Mouse (Mus musculus) urinary bladder, postnatal 10 days (tissue): ENCODE data around the gene Irf1.

Experiments
- DNase-seq: peaks from one replicate; pipeline ENCODE4 v3.0.0; 2022; ENCODE audit warnings: low spot score

Irf1 gene

DNA sequence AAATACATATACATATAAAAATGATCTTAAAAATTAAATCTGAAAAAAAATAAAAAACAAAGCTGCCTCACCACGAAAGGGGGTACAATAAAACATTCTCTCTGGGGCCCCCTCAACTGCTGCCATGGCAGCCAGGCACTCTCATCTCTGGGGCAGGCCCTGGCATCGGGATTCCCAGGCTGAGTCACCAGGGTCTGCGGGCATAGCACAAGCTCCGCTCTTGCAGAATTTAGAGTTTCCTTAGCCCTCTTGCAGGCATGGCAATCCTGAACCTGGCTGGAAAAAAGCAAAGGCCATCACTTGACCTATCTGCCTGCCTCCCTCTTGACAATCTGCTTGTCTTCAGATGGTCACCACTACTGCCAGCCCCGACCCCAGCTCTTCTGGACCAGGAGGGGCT, 8.5 kb upstream of the Irf1 start:
- DNase-seq = no peak

DNA sequence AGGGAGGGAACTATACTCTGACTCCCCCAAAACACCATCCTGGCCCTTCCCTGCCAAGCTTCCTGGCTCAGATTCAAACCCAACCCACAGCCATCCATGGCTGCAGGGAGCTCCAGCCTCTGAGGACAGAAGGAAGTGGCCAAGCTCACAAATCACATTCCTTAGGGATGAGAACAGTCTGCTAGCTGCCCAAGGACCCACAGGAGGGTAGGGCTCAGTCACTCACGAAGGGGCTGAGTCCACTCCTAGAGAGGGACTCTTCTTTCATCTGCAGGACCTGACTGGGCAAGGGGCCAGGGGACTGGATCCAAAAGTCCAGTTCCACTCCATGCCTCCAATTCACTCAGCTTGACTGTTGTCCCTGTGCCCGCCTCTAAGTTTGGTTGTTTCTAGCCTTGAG, 8.0 kb upstream of the Irf1 start:
- DNase-seq = no peak

DNA sequence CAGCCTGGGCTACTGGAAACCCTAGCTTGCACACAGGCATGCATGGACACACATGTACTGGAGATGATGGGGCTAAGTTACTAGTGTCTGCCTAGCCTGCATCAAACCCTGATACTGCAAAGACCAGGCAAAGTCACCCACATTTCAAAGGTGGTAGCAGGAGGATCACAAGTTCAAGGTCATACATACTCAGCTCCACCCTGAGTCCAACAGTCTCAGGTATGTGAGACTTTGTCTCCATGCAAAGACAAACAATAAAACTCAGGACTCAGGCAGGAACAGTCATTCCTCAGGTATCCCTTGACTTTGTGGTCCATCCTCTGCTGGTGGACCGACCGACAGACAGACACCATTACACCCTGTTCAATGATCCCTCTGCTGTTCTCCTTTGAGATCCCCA, 7.4 kb upstream of the Irf1 start:
- DNase-seq = no peak

DNA sequence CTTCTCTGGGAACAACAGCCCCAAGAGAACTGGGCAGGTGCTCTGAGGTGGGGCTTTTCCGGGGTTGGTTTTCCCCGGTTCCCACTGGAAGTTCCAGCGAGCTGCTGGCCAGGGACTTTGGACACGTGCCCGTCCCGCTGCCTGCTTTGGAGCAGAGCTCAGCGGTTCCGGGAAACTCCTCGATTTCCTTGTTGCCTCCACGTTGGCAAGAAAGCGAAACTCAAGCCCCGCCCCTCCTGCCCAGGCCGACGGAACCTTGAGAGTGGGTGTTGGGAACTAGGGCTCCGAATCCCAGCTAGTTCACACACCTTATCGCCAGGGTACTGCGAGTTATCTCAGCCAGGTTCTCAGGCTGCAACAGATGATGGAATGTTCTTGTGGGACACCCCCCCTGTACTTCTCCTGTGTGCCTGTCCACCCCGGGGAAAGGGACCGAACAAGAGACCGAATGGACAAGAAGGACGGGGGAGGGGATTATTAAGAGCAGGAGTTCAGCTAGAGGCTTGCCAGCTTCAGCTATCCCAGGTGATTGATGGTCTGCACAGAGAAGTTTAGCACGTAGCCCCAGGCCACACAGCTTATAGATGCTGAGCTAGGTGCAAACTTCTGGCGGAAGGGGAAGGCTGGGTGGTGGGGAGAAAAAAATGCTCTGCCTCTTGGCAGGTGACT, 6.9 kb upstream of the Irf1 start:
- DNase-seq = peak; percentile 54

DNA sequence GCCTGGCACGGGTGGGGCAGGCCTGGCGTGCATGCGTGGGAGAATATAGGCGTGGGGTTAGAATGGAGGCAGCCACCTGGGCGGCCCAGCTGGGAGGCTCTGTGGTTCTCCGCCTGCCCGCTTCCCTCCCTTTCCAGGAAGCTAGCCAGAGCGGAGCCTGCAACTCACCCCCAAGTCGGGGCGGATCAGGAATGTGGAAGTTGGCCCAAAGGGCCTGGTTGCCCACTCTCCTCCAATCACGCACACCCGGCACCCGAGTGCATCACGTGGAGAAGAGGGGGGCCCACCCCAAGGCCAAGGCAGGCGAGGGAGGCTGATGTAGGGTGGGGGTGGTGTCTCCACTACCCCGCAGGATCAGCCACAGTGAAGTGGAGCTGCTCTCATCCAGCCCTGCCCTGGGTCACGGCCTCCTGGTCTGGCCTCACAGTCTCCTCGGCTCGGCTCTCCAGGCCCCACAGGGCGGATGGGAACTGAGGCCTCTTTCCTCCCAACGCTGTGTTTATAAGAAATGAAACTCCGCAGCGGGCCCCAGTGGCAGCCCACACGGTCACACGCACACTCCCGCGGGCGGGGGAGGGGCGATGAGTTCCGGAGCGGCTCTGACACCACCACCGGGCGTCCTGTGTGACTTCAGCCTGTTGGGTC, 6.2 kb upstream of the Irf1 start:
- peak; percentile 60 for DNase-seq

DNA sequence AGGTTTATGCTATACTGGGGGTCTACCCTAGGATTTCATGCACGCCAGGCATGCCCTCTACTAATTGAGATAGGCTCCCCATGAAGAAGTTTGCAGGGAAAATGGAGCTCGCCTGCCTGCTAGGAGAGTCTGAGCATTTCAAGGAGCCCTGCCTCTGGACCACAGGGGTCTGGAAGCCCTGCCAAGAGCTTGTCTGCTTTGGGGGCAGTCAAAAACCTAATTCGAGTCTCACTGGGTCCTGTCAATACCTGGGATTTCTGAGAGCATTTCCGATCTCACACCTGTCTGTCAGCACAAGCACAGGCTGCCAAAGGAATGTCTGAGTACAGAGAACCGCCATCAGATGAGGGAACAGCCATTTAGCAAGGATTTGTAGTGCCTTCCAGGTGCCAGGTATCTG, 5.2 kb upstream of the Irf1 start:
- DNase-seq = no peak

DNA sequence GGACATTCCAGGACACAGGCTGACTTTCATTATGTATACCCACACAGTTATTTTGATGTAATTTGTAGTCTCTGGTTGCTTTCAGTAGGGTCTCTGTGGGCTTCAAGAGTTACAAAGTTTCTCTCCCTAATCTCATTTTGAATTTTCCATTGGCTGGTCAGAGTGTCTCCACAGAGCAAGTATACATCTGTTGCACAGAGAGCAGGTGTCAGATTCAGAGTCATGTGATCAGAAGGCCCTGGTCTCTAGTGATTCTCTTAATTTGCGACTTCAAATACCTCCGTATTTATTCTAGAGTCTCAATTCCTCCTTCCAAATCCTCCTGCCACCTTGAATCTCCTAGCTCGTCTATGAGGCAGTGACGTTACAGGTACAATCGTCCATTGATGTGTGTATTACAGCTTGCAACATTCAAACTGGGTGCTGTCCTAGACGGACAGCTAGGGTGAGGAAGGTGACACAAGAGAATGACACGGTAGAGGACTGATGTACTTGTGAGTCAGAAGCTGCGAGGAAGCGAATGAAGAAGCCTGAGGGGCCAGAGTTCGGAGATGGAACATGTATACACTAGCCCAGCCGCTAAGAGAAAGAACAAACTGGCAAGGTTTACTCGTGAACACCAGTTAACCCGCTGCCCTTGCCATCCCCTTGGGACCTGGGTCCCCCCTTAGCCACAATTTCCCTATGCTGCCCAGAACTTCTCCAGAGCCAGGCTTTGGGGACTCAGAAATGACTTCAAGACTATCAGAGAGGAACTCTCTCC, 1.2 kb upstream of the Irf1 start:
- DNase-seq = no peak

DNA sequence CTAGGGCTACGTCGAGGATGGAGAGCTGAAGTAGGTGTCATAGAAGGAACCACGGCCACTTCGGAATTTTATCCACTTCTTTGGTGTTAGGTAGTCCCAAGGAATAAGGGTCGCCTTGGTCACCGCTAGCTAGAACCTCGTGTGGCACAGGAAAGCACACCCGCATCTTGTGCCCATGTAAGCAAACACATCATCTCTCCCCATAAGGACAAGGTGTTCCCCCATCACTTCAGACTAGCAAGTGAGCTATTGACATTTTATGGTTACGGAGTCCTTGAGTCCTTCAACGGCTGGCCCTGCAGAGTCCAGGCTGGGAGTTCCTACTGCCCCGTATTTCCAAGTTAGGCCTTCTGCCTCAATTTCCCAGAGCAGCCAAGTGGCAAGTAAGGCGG, 633 bp upstream of the Irf1 start:
- no peak for DNase-seq

DNA sequence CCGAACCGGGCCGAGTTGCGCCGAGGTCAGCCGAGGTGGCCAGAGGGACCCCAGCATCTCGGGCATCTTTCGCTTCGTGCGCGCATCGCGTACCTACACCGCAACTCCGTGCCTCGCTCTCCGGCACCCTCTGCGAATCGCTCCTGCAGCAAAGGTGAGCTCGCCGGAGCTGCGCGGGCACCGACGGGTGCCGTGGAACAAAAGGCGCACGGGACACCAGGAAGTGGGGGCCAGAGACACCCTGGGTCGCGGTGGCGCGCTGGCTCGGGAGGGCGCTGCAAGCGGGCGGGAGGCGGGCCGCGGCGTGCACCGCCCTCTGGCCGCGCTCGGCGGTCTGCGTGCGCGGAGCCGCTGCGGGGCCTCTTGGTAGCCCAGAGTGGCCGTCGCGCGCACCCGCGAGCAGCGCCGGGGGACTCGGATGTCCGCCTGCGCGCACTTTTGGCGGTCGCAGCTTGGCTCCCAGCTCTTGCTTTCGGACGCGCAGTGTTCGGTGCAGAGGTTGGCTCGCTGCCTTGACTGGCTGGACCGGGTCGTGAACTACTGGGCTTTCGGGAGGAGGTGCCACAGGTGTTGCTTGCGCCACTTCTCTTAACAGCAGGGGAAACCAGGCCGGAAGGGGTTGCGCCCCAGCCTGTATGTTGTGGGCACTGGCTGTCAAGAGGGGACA, 444 bp downstream of the Irf1 start:
- DNase-seq = no peak

DNA sequence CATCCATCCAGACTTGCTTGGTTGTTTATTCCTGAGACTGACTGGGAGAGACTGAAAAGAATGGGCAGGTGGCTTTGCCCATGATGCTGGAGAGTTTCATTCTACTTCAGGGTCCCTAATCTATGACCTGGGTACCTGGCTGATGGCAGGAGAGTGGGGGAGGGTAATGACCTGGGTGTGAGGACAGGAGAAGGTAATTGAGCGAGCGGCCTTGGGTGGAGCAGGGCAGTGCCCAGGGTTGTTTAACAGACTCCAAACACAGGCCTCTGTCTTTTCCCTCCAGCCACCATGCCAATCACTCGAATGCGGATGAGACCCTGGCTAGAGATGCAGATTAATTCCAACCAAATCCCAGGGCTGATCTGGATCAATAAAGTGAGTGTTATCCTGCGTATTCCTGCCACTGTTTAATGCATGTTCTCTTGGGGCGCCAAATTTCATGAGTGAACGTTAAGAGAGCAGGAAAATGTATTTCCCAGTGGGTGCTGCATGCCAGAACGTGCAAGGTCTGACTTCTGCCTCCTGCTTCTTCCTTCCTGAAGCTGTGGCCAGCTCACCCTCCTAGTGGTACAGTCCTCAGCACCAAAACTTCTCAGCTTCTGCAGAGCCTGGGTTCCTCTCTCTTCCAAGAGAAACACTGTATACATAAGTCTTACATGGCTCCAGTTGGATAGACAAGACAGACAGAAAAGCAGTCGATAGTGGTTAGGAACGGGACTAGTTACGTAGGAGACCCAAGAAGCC, 1.4 kb downstream of the Irf1 start:
- DNase-seq = no peak

DNA sequence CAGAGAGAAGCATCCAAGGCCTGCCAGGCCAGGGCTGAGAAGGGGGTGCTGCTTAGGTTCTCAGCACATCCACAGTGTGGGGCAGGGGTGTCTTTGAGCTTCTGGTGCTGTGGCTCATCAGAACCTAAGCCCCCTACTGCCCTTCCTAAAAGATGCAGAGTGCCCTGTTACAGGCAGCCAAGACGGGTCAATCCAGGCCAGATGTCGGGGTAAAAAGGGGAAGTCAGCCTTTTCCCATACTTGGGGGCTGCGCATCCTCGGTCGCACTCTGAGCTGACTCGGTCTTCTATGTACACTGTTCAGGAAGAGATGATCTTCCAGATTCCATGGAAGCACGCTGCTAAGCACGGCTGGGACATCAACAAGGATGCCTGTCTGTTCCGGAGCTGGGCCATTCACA, 2.7 kb downstream of the Irf1 start:
- no peak for DNase-seq

DNA sequence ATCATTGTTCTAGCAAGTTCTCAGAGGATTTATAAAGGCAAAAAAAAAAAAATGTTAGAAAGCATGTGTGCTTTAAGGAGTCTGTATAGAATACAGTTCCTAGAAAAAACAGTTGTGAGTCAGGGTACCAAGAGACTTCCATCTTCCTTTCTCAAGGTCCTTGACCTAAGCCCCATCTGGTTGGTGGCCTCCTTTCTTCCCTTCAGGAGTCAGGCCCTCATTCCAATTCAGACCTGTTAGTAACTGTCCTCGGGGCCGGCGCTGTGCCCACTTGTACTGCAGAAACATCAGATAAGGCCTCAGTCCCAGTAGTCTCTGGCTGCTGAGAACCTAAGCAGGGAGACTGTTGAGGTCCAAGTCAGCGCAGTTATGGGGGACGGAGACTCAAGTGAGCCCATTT, 3.3 kb downstream of the Irf1 start, which contains the start of gene Gm17334:
Gm17334 (minus strand) TSS at position 101 of the 400 bp plus-strand sequence.
- DNase-seq = no peak

DNA sequence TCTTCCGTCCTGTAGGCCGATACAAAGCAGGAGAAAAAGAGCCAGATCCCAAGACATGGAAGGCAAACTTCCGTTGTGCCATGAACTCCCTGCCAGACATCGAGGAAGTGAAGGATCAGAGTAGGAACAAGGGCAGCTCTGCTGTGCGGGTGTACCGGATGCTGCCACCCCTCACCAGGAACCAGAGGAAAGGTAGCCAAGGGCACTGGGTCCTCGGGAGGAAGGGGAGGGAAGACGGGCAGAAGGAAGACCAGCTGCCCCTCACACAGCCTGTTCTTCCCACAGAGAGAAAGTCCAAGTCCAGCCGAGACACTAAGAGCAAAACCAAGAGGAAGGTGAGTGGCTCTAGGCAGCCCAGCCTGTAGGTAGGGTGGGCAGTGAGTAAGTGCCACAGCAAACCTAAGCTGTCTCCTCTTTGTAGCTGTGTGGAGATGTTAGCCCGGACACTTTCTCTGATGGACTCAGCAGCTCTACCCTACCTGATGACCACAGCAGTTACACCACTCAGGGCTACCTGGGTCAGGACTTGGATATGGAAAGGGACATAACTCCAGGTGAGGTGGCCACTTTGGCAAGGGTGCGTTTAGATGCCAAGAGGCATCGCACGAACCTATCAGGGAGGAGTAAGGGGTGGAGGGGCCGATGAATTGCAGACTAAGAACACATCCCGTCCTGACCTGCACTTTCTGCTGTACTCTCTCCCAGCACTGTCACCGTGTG, 4.0 kb downstream of the Irf1 start:
- no peak for DNase-seq

DNA sequence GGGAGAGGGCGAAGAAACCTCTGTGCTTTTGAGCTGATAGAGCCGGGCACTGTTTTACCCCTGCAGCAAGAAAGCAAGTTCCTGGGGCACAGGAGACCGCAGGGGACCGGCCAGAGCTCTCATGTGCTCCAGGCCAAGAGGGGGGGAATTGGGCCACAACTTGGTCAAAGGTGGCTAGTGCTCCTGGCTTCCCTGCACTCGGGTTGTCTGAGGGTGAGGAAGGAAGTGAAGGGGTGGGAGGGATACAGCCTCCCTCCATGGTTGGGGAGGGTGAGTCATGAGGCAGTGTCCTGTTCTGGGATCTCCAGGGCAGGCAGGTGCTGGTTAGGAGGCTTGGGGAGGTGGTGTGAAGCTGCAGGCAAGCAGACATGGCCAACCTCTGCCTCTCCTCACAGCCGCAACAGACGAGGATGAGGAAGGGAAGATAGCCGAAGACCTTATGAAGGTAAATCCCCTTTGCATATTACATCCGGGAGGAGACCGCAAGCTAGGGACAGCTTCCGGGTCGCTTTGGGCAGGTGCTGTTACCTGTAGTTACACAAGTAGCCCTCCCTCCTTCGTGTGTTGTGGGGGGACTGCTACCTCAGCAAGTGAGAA, 4.9 kb downstream of the Irf1 start:
- DNase-seq = no peak

DNA sequence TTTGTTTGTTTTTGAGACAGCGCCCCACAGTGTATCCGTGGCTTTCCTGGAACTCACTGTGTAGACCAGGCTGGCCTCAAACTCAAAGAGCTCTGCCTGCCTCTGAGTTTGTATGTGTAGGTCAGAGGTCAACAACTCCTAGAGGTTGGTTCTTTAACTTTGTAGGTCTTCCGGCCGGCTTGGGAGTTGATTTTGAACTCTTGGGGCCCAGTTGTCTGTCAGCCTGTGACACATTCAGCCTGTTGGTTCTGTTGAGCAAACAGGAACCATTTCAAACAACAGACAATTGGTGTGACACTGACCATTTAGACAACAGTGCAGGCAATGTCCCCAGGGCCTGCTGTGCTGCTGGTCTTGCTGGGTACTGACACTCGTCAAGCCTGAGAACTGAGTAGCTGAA, 7.9 kb downstream of the Irf1 start:
- DNase-seq = no peak

DNA sequence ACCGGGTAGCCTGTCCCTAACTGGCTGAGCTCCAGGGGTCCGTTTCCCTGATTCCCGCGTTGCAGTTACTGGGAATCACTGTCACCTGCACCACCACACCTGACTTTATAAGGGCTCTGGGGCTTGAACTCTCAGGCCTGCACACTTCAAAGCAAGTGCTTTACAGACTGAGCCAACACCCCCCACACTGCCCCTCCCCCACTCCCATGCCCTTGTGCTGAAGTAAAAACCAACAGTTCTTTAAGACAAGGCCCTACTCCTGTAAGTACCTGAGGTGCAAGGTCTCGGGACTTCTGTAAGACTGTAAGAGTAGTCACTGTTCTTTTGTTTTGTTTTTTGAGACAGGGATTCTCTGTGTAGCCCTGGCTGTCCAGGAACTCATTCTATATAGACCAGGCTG, 8.6 kb downstream of the Irf1 start:
- DNase-seq = no peak

DNA sequence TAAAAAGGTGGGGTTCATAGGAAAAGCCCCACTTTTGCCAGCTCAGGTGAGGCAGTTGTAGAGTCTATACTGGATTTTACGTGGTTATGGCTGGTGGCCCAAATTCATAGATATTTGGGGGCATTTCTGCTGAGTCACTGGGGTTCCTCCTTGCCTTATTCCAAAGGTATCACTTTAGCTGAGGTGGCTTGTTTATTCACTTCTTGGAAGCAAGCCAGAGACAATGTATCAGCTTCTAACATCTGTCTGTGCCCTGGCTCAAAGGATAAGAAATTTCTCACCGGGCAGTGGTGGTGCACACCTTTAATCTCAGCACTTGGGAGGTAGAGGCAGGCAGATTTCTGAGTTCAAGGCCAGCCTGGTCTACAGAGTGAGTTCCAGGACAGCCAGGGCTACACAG, 10.0 kb downstream of the Irf1 start:
- no peak for DNase-seq

DNA sequence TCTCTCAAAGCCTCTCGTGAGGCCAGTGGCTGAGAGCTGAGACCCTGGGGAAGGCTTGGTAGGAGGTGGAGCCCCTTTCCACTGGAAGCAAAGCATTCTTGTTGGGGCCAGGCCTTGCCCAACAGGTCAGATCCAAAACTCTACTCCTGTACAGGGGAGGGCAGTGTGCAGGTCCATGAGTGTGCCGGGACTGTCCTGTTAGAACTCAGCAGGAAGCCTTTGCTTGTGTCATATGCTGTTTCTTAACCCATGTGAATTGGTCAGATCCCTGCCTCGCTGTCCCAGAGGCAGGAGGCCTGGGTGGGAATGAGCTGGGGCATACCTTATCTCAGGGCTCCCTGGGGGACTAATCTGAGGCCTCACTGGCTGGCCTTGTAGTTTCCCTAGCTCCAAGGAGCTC, 10.4 kb downstream of the Irf1 start:
- DNase-seq = no peak

DNA sequence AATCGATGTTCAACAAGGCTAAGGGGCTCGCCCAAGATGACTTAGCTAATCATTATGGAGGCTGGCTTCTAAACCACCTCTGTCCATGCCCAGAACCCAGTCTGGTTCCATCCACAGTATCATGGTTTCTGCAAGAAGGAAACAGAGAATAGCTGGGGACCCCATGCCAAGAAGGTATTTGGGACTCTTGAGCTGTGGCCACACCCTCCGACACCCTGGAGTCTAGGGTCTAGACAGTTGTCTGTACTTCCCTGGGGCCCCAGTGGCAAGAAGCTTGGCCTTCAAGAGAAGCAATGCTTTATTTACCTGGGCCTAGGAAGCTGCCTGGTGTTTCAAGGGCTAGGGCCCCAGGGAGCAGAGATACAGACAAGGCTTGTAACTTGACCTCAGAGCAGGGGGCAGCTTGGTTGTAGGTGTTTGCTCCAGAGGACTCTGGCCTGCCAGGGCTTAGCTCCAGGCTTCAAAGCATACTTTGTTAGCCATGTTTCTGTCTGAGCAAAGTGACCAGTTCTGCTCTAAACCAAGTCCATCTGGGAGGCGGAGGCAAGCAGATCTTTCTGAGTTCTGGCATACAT, 11.5 kb downstream of the Irf1 start:
- DNase-seq = no peak

DNA sequence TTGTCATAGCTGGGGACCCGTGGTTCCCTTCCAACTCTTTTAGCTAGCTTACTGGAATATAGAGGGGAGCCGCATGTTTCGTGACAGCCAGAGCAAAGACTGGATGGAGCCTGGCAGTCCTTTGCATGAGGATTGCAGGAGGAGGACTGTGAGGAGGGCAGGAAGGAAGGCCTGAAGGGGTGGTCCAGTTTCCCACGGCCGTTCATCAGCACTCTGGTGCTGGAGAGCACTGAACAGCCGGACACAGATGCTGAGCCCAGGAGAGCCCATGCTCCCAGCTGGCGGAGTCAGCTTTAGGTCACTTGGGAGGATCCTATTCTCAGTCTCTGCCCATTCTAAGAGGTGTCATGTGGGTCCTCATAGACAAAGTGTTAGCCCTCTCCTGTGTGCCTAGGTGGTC, 12.2 kb downstream of the Irf1 start:
- no peak for DNase-seq

DNA sequence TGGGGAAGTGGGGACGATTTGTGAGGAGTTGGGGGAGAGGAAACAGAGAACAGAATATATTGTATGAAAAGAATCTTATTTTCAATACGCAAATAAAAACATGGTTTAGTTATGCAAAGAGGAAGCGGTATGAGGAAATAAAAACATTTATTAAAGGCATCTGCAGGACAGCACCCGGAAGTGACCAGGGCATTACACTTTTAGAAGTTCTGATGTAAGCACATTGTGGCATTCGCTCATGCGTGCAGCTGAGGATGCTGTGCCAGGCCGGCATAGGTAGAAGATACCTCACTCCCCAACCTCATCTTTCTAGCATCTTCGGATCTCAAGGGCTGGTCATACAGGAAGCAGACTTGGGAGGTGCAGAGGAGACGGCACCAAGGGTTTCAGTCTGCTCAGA, 13.5 kb downstream of the Irf1 start:
- no peak for DNase-seq
